Mouse (Mus musculus) heart, embryonic 16.5 days (tissue): ENCODE measurements around the gene Rnf183. TPM values are rescaled to one million over a fixed set of nuclear protein-coding genes. Genes with fewer than 3 reads are reported as not detected.

Source experiments
- ATAC-seq: fragments of 200-750 bp; cut with Nextera tagmentation; replicated peaks from 2 replicates; pipeline ENCODE4 v1.8.0; 2017; ENCODE audit warnings: moderate number of reproducible peaks; ENCODE audit not compliant: insufficient read depth, low FRiP score; ENCODE audit errors: extremely low read depth
- H3K27ac ChIP-seq: fragments of 300-500 bp; sonication (generic); 2 replicates; pipeline ENCODE4 v1.5.1; 2014; ENCODE audit warnings: mild to moderate bottlenecking, low read length, control low read depth, moderate library complexity
- H3K27me3 ChIP-seq: fragments of 300-500 bp; sonication (generic); 2 replicates; pipeline ENCODE4 v1.6.1; 2014; ENCODE audit warnings: low read length, mixed read lengths; ENCODE audit not compliant: control insufficient read depth, insufficient read depth
- H3K36me3 ChIP-seq: fragments of 300-500 bp; sonication (generic); 2 replicates; pipeline ENCODE4 v1.6.1; 2014; ENCODE audit not compliant: control insufficient read depth, insufficient read depth
- H3K4me1 ChIP-seq: fragments of 300-500 bp; sonication (generic); 2 replicates; pipeline ENCODE4 v1.6.1; 2014; ENCODE audit warnings: low read length, mixed read lengths; ENCODE audit not compliant: control insufficient read depth, insufficient read depth
- H3K4me2 ChIP-seq: fragments of 300-500 bp; sonication (generic); 2 replicates; pipeline ENCODE4 v1.6.1; 2014; ENCODE audit warnings: low read depth, mild to moderate bottlenecking, control low read depth, low read length
- H3K4me3 ChIP-seq: fragments of 300-500 bp; sonication (generic); 2 replicates; pipeline ENCODE4 v1.5.1; 2014; ENCODE audit warnings: mild to moderate bottlenecking, control low read depth, low read length
- H3K9ac ChIP-seq: fragments of 300-500 bp; sonication (generic); 2 replicates; pipeline ENCODE4 v1.6.1; 2014; ENCODE audit warnings: low read length, control low read depth
- H3K9me3 ChIP-seq: fragments of 300-500 bp; sonication (generic); replicated peaks from 2 replicates; pipeline ENCODE4 v1.6.1; 2016; ENCODE audit warnings: low read length; ENCODE audit not compliant: control insufficient read depth
- WGBS: fragments of 180-500 bp; shearing (Covaris S2); extraction: QIAGEN DNeasy Blood & Tissue Kit; methylation state at CpG from one replicate; pipeline ENCODE4 v1.1.7; 2014; 5-methylcytosine and 5-hydroxymethylcytosine counted together
- polyA plus RNA-seq: library from polyadenylated mRNA; unstranded; fragments of >200 nt; fragmentation: Nextera tagmentation; extraction: Ambion mirVana; gene quantifications from 2 replicates; pipeline ENCODE4 v1.2.1, GENCODE M21; 2015

Gene Rnf183
- polyA plus RNA-seq, 1 experiment from 2014 or later = 0.26 TPM

DNA sequence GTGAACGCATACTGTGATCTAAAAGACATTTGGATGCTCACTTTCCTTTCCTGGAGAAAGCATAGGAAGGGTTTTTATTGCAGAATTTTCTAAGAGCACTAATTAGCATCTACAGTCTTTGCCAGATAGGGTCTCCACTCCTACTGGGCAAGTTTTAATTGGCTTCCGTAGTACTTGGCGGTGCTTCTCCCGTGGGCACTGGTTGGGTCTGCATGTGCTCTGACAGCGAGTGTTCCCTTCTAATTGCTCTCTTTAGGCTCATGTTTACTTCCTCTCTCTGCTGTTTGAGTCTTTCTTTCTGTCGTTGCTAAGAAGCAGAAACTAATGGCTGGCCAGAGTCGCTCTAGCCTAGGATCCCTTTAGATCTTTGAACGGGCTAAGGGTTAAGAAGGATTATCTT, 16.6 kb downstream of the Rnf183 start:
- Histone ChIP-seq H3K4me2 (no peak overlapping the region), H3K36me3 (peaks cover 83% of the 10 kb centered on the region), H3K27ac (no peak overlapping the region), H3K4me1 (no peaks in the 10 kb centered on the region), H3K9me3 (no peaks in the 10 kb centered on the region), H3K4me3 (no peak overlapping the region), H3K9ac (no peak overlapping the region), H3K27me3 (no peaks in the 10 kb centered on the region)
- WGBS = 93% methylated on average over 8 of the region's 8 CpGs
- ATAC-seq = no peak

DNA sequence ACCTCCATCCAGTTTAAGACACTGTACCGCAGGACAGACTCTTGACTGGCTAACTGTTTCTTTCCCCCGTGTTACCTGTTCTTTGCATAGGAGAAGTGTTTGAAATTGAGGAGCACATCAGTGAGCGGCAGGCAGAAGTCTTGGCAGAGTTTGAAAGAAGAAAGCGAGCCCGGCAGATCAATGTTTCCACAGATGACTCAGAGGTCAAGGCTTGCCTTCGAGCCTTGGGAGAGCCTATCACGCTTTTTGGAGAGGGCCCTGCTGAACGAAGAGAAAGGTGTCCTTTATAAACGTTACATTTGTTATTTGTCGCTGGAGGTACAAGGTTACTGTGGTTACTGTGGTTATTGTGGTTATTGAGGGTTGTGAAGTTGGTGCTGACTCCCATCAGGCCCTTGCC, 23.4 kb downstream of the Rnf183 start:
- no peak overlapping the region for H3K9ac ChIP-seq
- H3K4me3 ChIP-seq = no peak overlapping the region
- H3K9me3 ChIP-seq = no peaks in the 10 kb centered on the region
- H3K4me2 ChIP-seq = no peak overlapping the region
- ATAC-seq = no peak
- H3K4me1 ChIP-seq = peaks cover 16% of the 10 kb centered on the region
- H3K27ac ChIP-seq = no peak overlapping the region
- 87% methylated on average over 10 of the region's 10 CpGs for WGBS
- peaks cover 36% of the 10 kb centered on the region for H3K36me3 ChIP-seq
- H3K27me3 ChIP-seq = no peaks in the 10 kb centered on the region

DNA sequence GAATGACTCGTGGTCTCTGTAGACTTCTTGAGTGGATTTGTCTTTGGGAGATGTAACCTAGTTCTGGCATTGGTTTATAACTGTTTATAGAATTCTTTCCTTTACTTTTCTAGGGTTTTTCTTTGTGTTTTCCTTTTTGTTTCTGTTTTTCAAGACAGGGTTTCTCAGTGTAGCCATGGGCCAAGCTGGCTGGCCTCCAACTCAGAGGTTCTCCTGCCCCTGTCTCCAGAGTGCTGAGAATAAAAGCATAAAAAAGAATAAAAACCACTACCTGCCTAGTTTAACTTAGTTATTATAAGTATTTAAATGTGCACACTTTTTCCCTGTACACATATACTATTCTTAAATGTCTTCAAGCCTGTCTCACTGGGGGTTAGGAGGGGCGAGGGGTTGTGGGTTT, 24.7 kb downstream of the Rnf183 start:
- no peak overlapping the region for H3K27ac ChIP-seq
- H3K36me3 ChIP-seq = peaks cover 25% of the 10 kb centered on the region
- 83% methylated on average over 2 of the region's 2 CpGs for WGBS
- no peak for ATAC-seq
- H3K9me3 ChIP-seq = no peaks in the 10 kb centered on the region
- no peaks in the 10 kb centered on the region for H3K27me3 ChIP-seq
- peak overlapping the region; percentile 61 for H3K4me2 ChIP-seq
- H3K9ac ChIP-seq = 0 out of 2 replicates have a peak overlapping the region, but pooled peaks have one; percentile 15
- peaks cover 20% of the 10 kb centered on the region for H3K4me1 ChIP-seq
- peak overlapping the region; percentile 88; the same call in 1 of the 2 replicates for H3K4me3 ChIP-seq

DNA sequence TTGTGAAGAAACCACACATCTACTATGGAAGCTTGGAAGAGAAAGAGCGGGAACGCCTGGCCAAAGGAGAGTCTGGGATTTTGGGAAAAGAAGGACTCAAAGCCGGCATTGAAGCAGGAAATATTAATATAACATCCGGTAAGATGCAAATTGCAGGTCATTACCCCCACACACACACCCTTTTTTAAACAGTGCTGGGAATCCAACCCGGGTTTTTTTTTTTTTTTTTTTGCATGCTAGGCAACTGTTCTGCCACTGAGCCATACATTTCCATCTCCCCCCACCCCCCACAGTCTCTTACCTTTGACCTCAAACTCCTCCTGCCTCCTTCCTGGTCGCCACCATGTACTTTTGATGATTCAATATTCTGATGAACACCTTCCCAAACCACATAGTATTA, 25.4 kb downstream of the Rnf183 start:
- no peaks in the 10 kb centered on the region for H3K9me3 ChIP-seq
- WGBS = 31% methylated on average over 6 of the region's 6 CpGs
- ATAC-seq = no peak
- peak overlapping the region; percentile 61 for H3K4me2 ChIP-seq
- H3K27ac ChIP-seq = peak overlapping the region; percentile 93
- peaks cover 20% of the 10 kb centered on the region for H3K4me1 ChIP-seq
- no peaks in the 10 kb centered on the region for H3K27me3 ChIP-seq
- peaks cover 17% of the 10 kb centered on the region for H3K36me3 ChIP-seq
- peak overlapping the region; percentile 95 for H3K9ac ChIP-seq
- H3K4me3 ChIP-seq = peak overlapping the region; percentile 88

DNA sequence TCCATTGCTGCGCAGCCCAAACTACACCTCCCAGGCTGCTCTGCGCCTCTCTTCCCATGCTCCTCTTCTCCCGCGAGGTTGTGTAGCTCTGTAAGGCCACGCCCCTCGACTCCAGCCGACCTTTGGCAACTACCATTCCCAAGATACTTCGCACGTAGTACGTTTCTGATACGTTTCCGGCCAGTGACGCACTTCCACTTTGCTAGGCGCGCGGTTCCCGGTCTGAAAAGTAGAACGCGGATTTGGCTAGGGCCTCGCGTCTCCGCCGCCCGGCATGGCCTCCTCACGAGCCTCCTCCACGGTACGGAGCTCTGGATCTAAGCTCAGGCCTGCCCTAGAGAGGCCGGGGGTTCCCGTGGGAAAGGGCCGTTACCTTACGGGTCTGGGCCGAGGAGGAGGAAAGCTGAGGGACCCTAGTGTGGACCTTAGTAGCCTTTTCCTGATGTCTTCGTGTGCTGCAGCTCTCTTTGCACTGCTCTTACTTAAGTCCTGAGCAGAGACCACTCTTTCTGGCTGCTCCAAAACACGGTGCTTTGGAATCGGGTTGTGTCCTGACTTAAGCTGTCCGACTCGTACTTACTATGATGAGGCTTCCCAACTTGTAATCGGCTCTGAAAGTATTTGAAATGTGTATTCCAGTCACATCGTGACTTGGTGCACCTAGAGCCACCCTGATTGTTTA, 26.3 kb downstream of the Rnf183 start, which contains the start of the genes Cdc26 and Prpf4:
Gene Cdc26 (minus strand): TSS at position 42 of the 682 bp plus-strand sequence.
Gene Prpf4 (plus strand): TSS at position 197 of the 682 bp plus-strand sequence.
- peak; percentile 100 for ATAC-seq

DNA sequence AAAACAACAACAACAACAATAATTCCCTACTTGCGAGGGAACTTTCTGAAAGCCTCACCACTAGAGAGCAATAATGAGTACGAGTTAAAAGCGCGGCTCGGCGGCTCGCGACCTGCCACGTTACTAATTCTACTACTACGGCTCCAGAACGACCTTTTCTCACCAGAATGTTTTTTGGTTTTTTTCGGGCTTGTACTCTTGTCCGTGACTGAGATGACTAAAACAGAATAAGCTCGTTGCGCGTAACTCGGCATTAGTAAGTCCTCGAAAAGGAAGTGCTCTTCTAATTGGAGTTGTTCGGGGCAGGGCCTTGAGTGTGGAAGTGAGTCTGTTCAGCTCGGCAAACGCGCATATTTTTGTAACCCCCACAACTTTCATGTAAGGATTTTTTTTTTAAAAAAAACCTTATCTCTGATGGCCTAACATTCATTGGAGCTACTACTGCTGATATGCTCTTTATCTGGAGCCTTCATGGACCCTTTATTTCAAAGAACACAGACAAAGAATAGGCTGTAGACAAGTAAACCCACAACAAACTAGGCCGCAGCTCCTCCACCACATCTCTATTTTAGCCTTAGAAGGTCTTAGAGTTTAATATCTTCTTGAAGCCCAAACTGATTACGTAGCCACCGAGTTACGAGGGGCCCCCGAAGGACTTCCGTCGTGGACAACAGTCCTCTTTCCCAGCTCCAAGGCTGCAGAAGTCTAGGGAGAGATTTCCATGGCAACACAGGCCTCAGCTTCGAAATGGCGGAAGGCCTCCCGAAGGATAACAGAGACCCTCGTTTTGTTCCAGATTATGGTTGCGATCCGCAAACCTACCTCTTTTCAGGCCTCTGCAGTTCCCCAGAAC, 27.1 kb downstream of the Rnf183 start:
- H3K4me2 ChIP-seq = peak overlapping the region; percentile 60
- peaks cover 20% of the 10 kb centered on the region for H3K4me1 ChIP-seq
- H3K27ac ChIP-seq = peak overlapping the region; percentile 90
- ATAC-seq = peak; percentile 28
- H3K4me3 ChIP-seq = peak overlapping the region; percentile 88
- peak overlapping the region; percentile 91 for H3K9ac ChIP-seq
- peaks cover 13% of the 10 kb centered on the region for H3K36me3 ChIP-seq
- H3K27me3 ChIP-seq = no peaks in the 10 kb centered on the region
- no peaks in the 10 kb centered on the region for H3K9me3 ChIP-seq
- under 1% methylated on average over 35 of the region's 35 CpGs for WGBS

More for the DNA sequence above, 26.3 kb downstream of the Rnf183 start, which contains the start of the genes Cdc26 and Prpf4:
- Histone ChIP-seq H3K4me1 (peaks cover 20% of the 10 kb centered on the region), H3K9me3 (no peaks in the 10 kb centered on the region), H3K9ac (peak within 1 kb of the TSS; percentile 95), H3K4me3 (peak within 1 kb of the TSS; percentile 88), H3K27ac (peak within 1 kb of the TSS; percentile 93), H3K4me2 (peak within 1 kb of the TSS; percentile 61), H3K27me3 (no peaks in the 10 kb centered on the region), H3K36me3 (peaks cover 14% of the 10 kb centered on the region)
- under 1% methylated on average over 39 of the region's 39 CpGs for WGBS

DNA sequence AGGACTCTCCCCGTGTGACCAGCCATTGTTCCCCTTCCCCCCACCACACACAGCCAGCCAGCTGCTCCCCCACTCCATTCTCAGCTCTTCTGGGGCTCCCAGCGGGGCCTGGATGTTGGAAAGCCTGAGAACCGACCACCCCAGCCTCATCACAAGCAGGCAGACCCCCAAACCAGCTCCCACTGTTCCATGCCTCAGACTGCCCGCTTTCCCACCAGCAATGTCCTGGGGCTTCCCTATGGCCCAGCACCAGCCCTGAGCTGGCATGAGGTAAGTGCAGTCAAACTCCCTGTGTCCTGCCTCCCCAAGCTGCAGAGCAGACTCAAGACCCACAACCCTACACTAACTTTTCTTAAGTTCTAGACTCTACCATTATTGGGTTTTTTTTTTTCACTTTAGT, 28.9 kb downstream of the Rnf183 start:
- Histone ChIP-seq H3K4me3 (no peak overlapping the region), H3K4me2 (no peak overlapping the region), H3K9me3 (no peaks in the 10 kb centered on the region), H3K27me3 (no peaks in the 10 kb centered on the region), H3K9ac (no peak overlapping the region), H3K4me1 (peaks cover 20% of the 10 kb centered on the region), H3K27ac (no peak overlapping the region), H3K36me3 (peaks cover 16% of the 10 kb centered on the region)
- no peak for ATAC-seq
- WGBS = 83% methylated on average over 4 of the region's 4 CpGs

DNA sequence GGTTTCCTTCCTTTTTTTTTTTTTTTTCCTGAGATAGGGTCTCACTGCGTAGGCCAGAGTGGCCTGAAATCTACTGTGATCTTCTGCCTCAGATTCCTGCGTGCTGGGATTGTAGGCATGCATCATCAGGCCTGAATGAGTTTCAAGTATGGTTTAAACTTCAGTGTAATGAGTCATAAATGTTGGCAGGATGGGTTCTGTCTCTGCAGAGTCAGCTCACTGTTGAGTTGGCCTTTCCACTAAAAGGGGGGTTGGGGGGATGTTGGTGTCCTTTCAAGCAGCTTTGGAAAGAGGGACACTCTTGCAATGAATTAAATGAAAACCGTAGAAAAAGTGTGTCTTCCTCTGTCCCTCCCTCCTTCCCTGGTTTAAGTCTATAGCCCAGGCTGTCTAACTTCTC, 36.1 kb downstream of the Rnf183 start:
- 74% methylated on average over 3 of the region's 3 CpGs for WGBS
- H3K36me3 ChIP-seq = peaks cover 65% of the 10 kb centered on the region

More for the DNA sequence above, 36.1 kb downstream of the Rnf183 start:
- ATAC-seq = no peak
- H3K4me2 ChIP-seq = no peak overlapping the region
- H3K27ac ChIP-seq = no peak overlapping the region
- no peaks in the 10 kb centered on the region for H3K9me3 ChIP-seq
- no peaks in the 10 kb centered on the region for H3K27me3 ChIP-seq
- no peaks in the 10 kb centered on the region for H3K4me1 ChIP-seq
- H3K4me3 ChIP-seq = no peak overlapping the region
- H3K9ac ChIP-seq = no peak overlapping the region
